Mouse (Mus musculus) megakaryocyte, embryonic 14.5 days (primary cell): ENCODE measurements around the gene Olfr153. TPM values are rescaled to one million over a fixed set of nuclear protein-coding genes. Genes with fewer than 3 reads are reported as not detected.
"Not testable (repeated sequence)": the region's sequence is repeated elsewhere in the genome, so short reads cannot be mapped to it uniquely, and the experiment has no call there.

Source experiments
- H3K27me3 ChIP-seq: replicated peaks from 2 replicates; pipeline ENCODE3; 2012; ENCODE audit warnings: inconsistent platforms
- H3K36me3 ChIP-seq: replicated peaks from 2 replicates; pipeline ENCODE3; 2012; ENCODE audit warnings: low read length, inconsistent platforms, mixed read lengths
- H3K4me1 ChIP-seq: 2 replicates; pipeline ENCODE4 v1.6.1; 2012; ENCODE audit warnings: inconsistent platforms
- H3K4me3 ChIP-seq: replicated peaks from 2 replicates; pipeline ENCODE3; 2012; ENCODE audit warnings: moderate library complexity, mild to moderate bottlenecking, inconsistent platforms
- H3K9me3 ChIP-seq: 2 replicates; pipeline ENCODE4 v1.6.1; 2012; ENCODE audit warnings: inconsistent platforms
- FLI1 ChIP-seq: IDR thresholded peaks from 2 replicates; pipeline ENCODE4 v1.6.1; 2012; ENCODE audit warnings: low read length, inconsistent platforms, mixed read lengths
- GATA1 ChIP-seq: IDR thresholded peaks from 3 replicates; pipeline ENCODE4 v1.6.1; 2012; ENCODE audit warnings: mixed read lengths, low read length, inconsistent platforms, borderline replicate concordance
- polyA plus RNA-seq: library from polyadenylated mRNA; stranded (reverse); fragments of >175 nt; gene quantifications from 2 replicates; pipeline ENCODE4 v1.2.3, GENCODE M21; 2012; ENCODE audit warnings: low replicate concordance; ENCODE audit not compliant: insufficient read depth

The Olfr153 gene
- polyA plus RNA-seq = not detected in 2 replicates

GRCm38 (mm10) chr2:87531496-87531895 lies at the start of gene Olfr153:
Gene Olfr153 (plus strand): TSS chr2:87531796.
- Histone ChIP-seq H3K36me3 (no peaks in the 10 kb centered on the region), H3K4me1 (no peaks in the 10 kb centered on the region), H3K4me3 (no peak within 1 kb of the TSS), H3K9me3 (peaks cover 5% of the 10 kb centered on the region; the same call in 1 of the 2 replicates), H3K27me3 (no peaks in the 10 kb centered on the region)
- TF ChIP-seq FLI1 (no peak), GATA1 (no peak)

- H3K36me3 ChIP-seq = no peaks in the 10 kb centered on the region
- H3K27me3 ChIP-seq = no peaks in the 10 kb centered on the region
- TF ChIP-seq GATA1 (no peak), FLI1 (no peak)
- H3K4me1 ChIP-seq = no peaks in the 10 kb centered on the region
- H3K4me3 ChIP-seq = no peak overlapping the region
- H3K9me3 ChIP-seq = peaks cover 11% of the 10 kb centered on the region; the same call in 1 of the 2 replicates
These were observed 49.3 kb upstream of the Olfr153 start for GRCm38 (mm10) chr2:87482276-87482675.

GRCm38 (mm10) chr2:87496993-87497392 lies 34.6 kb upstream of the Olfr153 start, which contains the start of gene Pramel7:
Gene Pramel7 (minus strand): TSS chr2:87497093.
- not testable (repeated sequence) for H3K27me3 ChIP-seq, H3K4me1 ChIP-seq, H3K36me3 ChIP-seq, H3K9me3 ChIP-seq, H3K4me3 ChIP-seq

DNA sequence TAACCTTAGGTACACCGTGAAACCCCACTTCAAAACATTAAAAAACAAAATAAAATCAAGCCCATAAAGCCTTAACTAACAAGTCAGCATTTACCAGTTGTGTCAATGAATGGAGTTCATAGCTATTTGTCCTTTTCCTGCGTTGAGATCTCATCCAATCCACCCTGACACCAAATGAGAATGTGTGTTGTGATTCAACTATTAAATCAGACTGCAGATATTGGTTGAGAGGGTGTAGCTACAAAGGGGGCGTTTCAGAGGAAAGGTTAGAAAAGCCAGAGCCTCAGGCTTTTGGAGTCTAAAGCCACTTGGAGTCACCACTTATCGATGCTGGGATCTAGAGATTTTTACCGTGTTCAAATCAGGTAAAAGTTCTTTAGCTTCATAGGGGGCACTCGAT lies 25.3 kb upstream of the Olfr153 start, which contains the start of gene Pramel6:
TSS of gene Pramel6 (plus strand) at position 301 of the 400 bp plus-strand sequence.
- Histone ChIP-seq H3K36me3 (no peaks in the 10 kb centered on the region), H3K27me3 (no peaks in the 10 kb centered on the region), H3K4me1 (no peaks in the 10 kb centered on the region), H3K9me3 (peaks cover 14% of the 10 kb centered on the region; the same call in 1 of the 2 replicates), H3K4me3 (no peak within 1 kb of the TSS)
- no peak for TF ChIP-seq GATA1
- no peak for TF ChIP-seq FLI1

- TF ChIP-seq GATA1 (no peak), FLI1 (no peak)
- Histone ChIP-seq H3K4me3 (no peak overlapping the region), H3K36me3 (no peaks in the 10 kb centered on the region), H3K9me3 (peaks cover 14% of the 10 kb centered on the region; the same call in 1 of the 2 replicates), H3K4me1 (no peaks in the 10 kb centered on the region), H3K27me3 (no peaks in the 10 kb centered on the region)
These were observed 16.6 kb upstream of the Olfr153 start for GRCm38 (mm10) chr2:87515046-87515445.

DNA sequence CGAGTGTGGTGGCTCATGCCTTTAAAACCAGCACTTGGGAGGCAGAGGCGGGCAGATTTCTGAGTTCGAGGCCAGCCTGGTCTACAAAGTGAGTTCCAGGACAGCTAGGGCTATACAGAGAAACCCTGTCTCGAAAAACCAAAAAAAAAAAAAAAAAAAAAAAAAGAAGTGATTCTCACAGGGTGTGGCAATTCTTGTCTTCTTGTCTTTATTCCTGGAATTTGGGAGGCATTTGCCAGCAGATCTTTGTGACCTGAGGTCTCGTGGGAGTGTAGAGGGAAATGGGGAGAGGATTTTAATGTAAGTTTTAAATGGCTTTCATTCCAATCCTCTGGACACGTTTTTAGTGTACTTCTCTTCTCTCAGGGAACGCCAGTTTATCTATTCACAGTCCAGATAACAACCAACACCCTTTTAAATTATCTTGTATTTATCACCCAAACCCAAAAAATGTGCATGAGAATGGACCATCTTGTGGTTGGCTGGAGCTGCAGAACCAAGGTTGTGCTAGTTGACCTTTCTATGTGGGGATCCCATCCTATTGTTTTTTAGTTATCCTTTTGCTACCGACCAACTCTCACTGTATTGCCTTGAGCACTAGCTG lies 16.0 kb upstream of the Olfr153 start:
- no peaks in the 10 kb centered on the region for H3K27me3 ChIP-seq
- H3K9me3 ChIP-seq = peaks cover 16% of the 10 kb centered on the region
- H3K4me3 ChIP-seq = no peak overlapping the region
- TF ChIP-seq GATA1 (no peak), FLI1 (no peak)
- no peaks in the 10 kb centered on the region for H3K4me1 ChIP-seq
- H3K36me3 ChIP-seq = no peaks in the 10 kb centered on the region

- H3K36me3 ChIP-seq = no peaks in the 10 kb centered on the region
- H3K9me3 ChIP-seq = peaks cover 18% of the 10 kb centered on the region
- no peak overlapping the region for H3K4me3 ChIP-seq
- TF ChIP-seq FLI1 (no peak), GATA1 (no peak)
- no peaks in the 10 kb centered on the region for H3K4me1 ChIP-seq
- no peaks in the 10 kb centered on the region for H3K27me3 ChIP-seq
These were observed 15.0 kb upstream of the Olfr153 start for GRCm38 (mm10) chr2:87516581-87516980.

DNA sequence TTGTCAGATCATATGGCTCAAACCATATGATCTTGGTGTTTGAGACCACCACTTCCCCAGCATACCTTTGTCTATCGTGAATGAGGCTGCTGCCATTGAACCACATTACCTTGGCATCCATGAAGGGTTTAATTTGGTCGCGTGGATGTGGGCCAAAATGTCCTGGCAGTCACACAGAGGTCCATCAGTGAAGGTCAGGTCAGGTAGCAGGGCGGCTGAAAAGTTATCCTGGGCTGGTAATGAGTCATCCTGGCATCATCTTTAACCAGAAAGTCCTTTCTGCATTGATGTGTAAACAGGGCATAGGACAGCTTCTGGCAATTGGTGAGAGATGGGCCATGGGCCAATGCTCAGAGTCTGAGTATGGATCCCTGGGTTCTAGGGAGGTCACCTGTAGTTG lies 10.9 kb upstream of the Olfr153 start:
- Histone ChIP-seq H3K9me3 (peaks cover 16% of the 10 kb centered on the region), H3K36me3 (no peaks in the 10 kb centered on the region), H3K4me1 (no peaks in the 10 kb centered on the region), H3K27me3 (no peaks in the 10 kb centered on the region), H3K4me3 (no peak overlapping the region)
- no peak for TF ChIP-seq GATA1
- no peak for TF ChIP-seq FLI1

DNA sequence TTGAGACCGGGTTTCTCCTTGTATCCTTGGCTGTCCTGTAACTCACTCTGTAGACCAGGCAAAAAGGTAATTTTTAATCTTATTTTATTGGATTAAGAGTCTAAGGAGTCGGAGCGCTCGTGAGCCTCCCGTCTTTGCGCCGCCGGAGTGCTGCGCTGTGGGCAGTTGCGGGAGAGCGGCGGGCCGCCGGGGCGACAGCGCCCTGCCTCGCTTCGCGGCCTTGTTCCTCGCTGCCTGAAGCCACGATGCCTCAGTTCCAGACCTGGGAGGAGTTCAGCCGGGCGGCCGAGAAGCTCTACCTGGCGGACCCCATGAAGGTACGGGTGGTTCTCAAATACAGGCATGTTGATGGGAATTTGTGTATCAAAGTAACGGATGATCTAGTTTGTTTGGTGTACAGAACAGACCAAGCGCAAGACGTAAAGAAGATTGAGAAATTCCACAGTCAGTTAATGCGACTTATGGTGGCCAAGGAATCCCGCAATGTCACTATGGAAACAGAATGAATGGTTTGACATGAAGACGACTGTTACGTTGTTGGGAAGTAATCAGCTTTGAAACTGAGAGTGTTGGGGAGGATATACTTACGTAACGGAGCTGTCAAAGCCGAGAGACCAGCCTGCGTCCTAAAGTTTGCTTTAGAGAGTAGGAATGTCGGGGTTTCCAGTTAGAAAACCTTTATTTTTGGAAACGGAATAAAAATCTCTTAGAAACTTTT lies 5.5 kb upstream of the Olfr153 start:
- not testable (repeated sequence) for H3K36me3 ChIP-seq, H3K4me3 ChIP-seq, H3K9me3 ChIP-seq, H3K4me1 ChIP-seq, H3K27me3 ChIP-seq

- Histone ChIP-seq H3K4me3 (no peak overlapping the region), H3K4me1 (no peaks in the 10 kb centered on the region), H3K27me3 (no peaks in the 10 kb centered on the region), H3K36me3 (no peaks in the 10 kb centered on the region), H3K9me3 (peaks cover 5% of the 10 kb centered on the region; the same call in 1 of the 2 replicates)
- TF ChIP-seq GATA1 = no peak
- TF ChIP-seq FLI1 = no peak
These were observed 3.2 kb downstream of the Olfr153 start for GRCm38 (mm10) chr2:87534826-87535225.

GRCm38 (mm10) chr2:87545442-87545841 lies 13.8 kb downstream of the Olfr153 start, which contains the start of gene Olfr1128:
Gene Olfr1128 (minus strand): TSS chr2:87545542.
- H3K27me3 ChIP-seq = no peaks in the 10 kb centered on the region

GRCm38 (mm10) chr2:87573602-87574001 lies 42.0 kb downstream of the Olfr153 start, which contains the start of gene Olfr1129:
Gene Olfr1129 (plus strand): TSS chr2:87573902.
- H3K27me3 ChIP-seq, H3K4me1 ChIP-seq, H3K36me3 ChIP-seq, H3K9me3 ChIP-seq, H3K4me3 ChIP-seq: not testable (repeated sequence)

More at GRCm38 (mm10) chr2:87545442-87545841, 13.8 kb downstream of the Olfr153 start, which contains the start of gene Olfr1128:
- H3K4me3 ChIP-seq = no peak within 1 kb of the TSS
- H3K36me3 ChIP-seq = no peaks in the 10 kb centered on the region
- H3K4me1 ChIP-seq = no peaks in the 10 kb centered on the region
- no peaks in the 10 kb centered on the region; the same call in 1 of the 2 replicates for H3K9me3 ChIP-seq
- TF ChIP-seq GATA1 = no peak
- TF ChIP-seq FLI1 = no peak
